22 mouse cellular contexts compared by ENCODE assay signal in genomic region chr11:21351296-21351695, GRCm38 (mm10). TPM values are rescaled to one million over a fixed set of nuclear protein-coding genes. Genes with fewer than 3 reads are reported as not detected.
DNase-seq lines count a peak whose midpoint lies in the region; ATAC-seq lines count a peak whose summit lies in the region.
"Had no signal": no experiment of that assay in that cellular context is flagged by ENCODE, and none has a peak within 500 bp of the region (broad histone marks: within the 10 kb centered on the region; RNA-seq: fewer than 3 reads in every experiment).

No protein-coding gene starts in this region.

- no peaks in the 10 kb centered on the region for H3K9me3 ChIP-seq in heart, embryonic 10.5 days
- no peaks in the 10 kb centered on the region for H3K9me3 ChIP-seq in liver, embryonic 13.5 days (replicated peaks)
- no peaks in the 10 kb centered on the region for H3K9me3 ChIP-seq in liver, embryonic 11.5 days (ENCODE audit: control insufficient read depth, low read length)
- H3K9me3 ChIP-seq: embryonic facial prominence, embryonic 15.5 days; hindbrain, embryonic 10.5 days; limb, embryonic 13.5 days; lung, embryonic 15.5 days; midbrain, embryonic 15.5 days; neural tube, embryonic 12.5 days had no signal

- H3K27me3 ChIP-seq in heart, embryonic 10.5 days (ENCODE audit: insufficient read depth, poor library complexity, severe bottlenecking) = no peaks in the 10 kb centered on the region
- no peaks in the 10 kb centered on the region for H3K27me3 ChIP-seq in liver, embryonic 13.5 days
- no peaks in the 10 kb centered on the region for H3K27me3 ChIP-seq in liver, embryonic 11.5 days (replicated peaks; ENCODE audit: control insufficient read depth, insufficient read depth, low read length)
- H3K27me3 ChIP-seq: embryonic facial prominence, embryonic 15.5 days; limb, embryonic 13.5 days; lung, embryonic 15.5 days; midbrain, embryonic 15.5 days; neural tube, embryonic 12.5 days had no signal

- peak; percentile 58 for ATAC-seq in liver, embryonic 13.5 days (ENCODE audit: low read depth)
- no peak; the same call in 1 of the 2 replicates for ATAC-seq in liver, embryonic 11.5 days (replicated peaks; ENCODE audit: low FRiP score)
- no peak for ATAC-seq in megakaryocyte-erythroid progenitor cell, adult 5-6 weeks (replicated peaks; ENCODE audit: low FRiP score, low TSS enrichment, poor library complexity, severe bottlenecking)
- ATAC-seq: forebrain, embryonic 14.5 days; hindbrain, embryonic 16.5 days; intestine, embryonic 16.5 days; midbrain, embryonic 15.5 days had no signal

- no peak overlapping the region for H3K4me2 ChIP-seq in liver, embryonic 13.5 days
- no peak overlapping the region for H3K4me2 ChIP-seq in liver, embryonic 11.5 days
- H3K4me2 ChIP-seq: embryonic facial prominence, embryonic 15.5 days; limb, embryonic 13.5 days; lung, embryonic 15.5 days; midbrain, embryonic 15.5 days; neural tube, embryonic 12.5 days had no signal

- intact Hi-C loops in heart, postnatal 14 days (cut with DNase I) = loop anchor here (2.0 kb wide), 1 partner anchor 104 kb away; no protein-coding TSS in a partner anchor

- H3K9ac ChIP-seq in liver, embryonic 13.5 days = no peak overlapping the region
- H3K9ac ChIP-seq in liver, embryonic 11.5 days (ENCODE audit: low read depth, low read length) = no peak overlapping the region
- H3K9ac ChIP-seq: embryonic facial prominence, embryonic 15.5 days; limb, embryonic 13.5 days; lung, embryonic 15.5 days; midbrain, embryonic 15.5 days; neural tube, embryonic 12.5 days had no signal

- peaks cover 59% of the 10 kb centered on the region for H3K36me3 ChIP-seq in heart, embryonic 10.5 days
- peaks cover 5% of the 10 kb centered on the region; the same call in 1 of the 2 replicates for H3K36me3 ChIP-seq in liver, embryonic 13.5 days
- H3K36me3 ChIP-seq in liver, embryonic 11.5 days (ENCODE audit: control insufficient read depth, insufficient read depth, low read length) = no peaks in the 10 kb centered on the region; the same call in 1 of the 2 replicates

- peaks cover 8% of the 10 kb centered on the region; the same call in 1 of the 2 replicates for H3K4me1 ChIP-seq in heart, embryonic 10.5 days
- H3K4me1 ChIP-seq in liver, embryonic 13.5 days (replicated peaks) = peaks cover 19% of the 10 kb centered on the region
- peaks cover 8% of the 10 kb centered on the region for H3K4me1 ChIP-seq in liver, embryonic 11.5 days (replicated peaks; ENCODE audit: control insufficient read depth, insufficient read depth, low read length)
- H3K4me1 ChIP-seq: embryonic facial prominence, embryonic 15.5 days; hindbrain, embryonic 10.5 days; limb, embryonic 13.5 days; lung, embryonic 15.5 days; midbrain, embryonic 15.5 days; neural tube, embryonic 12.5 days had no signal

- 74% methylated on average over 7 of the region's 7 CpGs for WGBS in heart, embryonic 10.5 days
- WGBS in liver, embryonic 13.5 days (ENCODE audit: insufficient replicate concordance) = 63% methylated on average over 7 of the region's 7 CpGs
- WGBS in liver, embryonic 11.5 days = 78% methylated on average over 7 of the region's 7 CpGs

- DNase-seq in heart, embryonic 10.5 days (ENCODE audit: low spot score) = no peak
- no peak for DNase-seq in heart, postnatal 14 days
- DNase-seq in liver, embryonic 13.5 days = no peak
- DNase-seq in liver, embryonic 11.5 days (ENCODE audit: low spot score) = no peak
- DNase-seq in kidney, postnatal 36 days = peak; percentile 45 to 76
- no peak for DNase-seq in cerebellum, adult 9-11 months
- DNase-seq: adrenal gland, postnatal 25 days; cerebellum, adult 8-10 months; layer of hippocampus, postnatal 36 days; lung, postnatal 36 days; retina, postnatal 1 day; right cerebral cortex, postnatal 25 days had no signal

- no peak overlapping the region for H3K4me3 ChIP-seq in heart, embryonic 10.5 days
- H3K4me3 ChIP-seq in liver, embryonic 13.5 days (replicated peaks) = no peak overlapping the region
- no peak overlapping the region for H3K4me3 ChIP-seq in liver, embryonic 11.5 days (ENCODE audit: low read depth, low read length)
- H3K4me3 ChIP-seq: embryonic facial prominence, embryonic 15.5 days; hindbrain, embryonic 10.5 days; limb, embryonic 13.5 days; lung, embryonic 15.5 days; midbrain, embryonic 15.5 days; neural tube, embryonic 12.5 days had no signal

- H3K27ac ChIP-seq in heart, embryonic 10.5 days = 0 out of 2 replicates have a peak overlapping the region, but pooled peaks have one; percentile 29
- H3K27ac ChIP-seq in liver, embryonic 13.5 days = no peak overlapping the region
- no peak overlapping the region for H3K27ac ChIP-seq in liver, embryonic 11.5 days (ENCODE audit: low read depth, low read length)
- H3K27ac ChIP-seq: embryonic facial prominence, embryonic 15.5 days; hindbrain, embryonic 10.5 days; limb, embryonic 13.5 days; lung, embryonic 15.5 days; midbrain, embryonic 15.5 days; neural tube, embryonic 12.5 days had no signal

RNA-seq across cellular contexts. Expression of gene Ugp2, which starts 19.7 kb away (rescaled TPM):
- 150 and 200 TPM in 2 replicates for polyA plus RNA-seq in heart, embryonic 10.5 days (2016; fragmentation: Nextera tagmentation; extraction: Ambion mirVana)
- total RNA-seq in heart, postnatal 14 days (2021) = 100 to 1,000 TPM; 168 to 175 TPM
- polyA plus RNA-seq in liver, embryonic 13.5 days (2015; fragmentation: Nextera tagmentation; extraction: Ambion mirVana) = 30.9 and 39.1 TPM in 2 replicates
- 41.6 and 42.8 TPM in 2 replicates for polyA plus RNA-seq in liver, embryonic 11.5 days (2014; fragmentation: Nextera tagmentation; extraction: Ambion mirVana)
- 13.8 and 24.6 TPM in 2 replicates for total RNA-seq in megakaryocyte-erythroid progenitor cell, adult 5-6 weeks (2014; fragmentation: Nextera tagmentation)
- 14.1 and 25.9 TPM in 2 replicates for total RNA-seq in megakaryocyte-erythroid progenitor cell, adult 5-6 weeks (2017)

Comparison
In these comparisons a context has a peak if more than half of its experiments do, and no peak if none do; other contexts are left out.
1. DNase-seq: peak in kidney, postnatal 36 days (2 of 2); none in heart, embryonic 10.5 days (single experiment), heart, postnatal 14 days (0 of 2), liver, embryonic 13.5 days (single experiment), liver, embryonic 11.5 days (single experiment) and cerebellum, adult 9-11 months (single experiment).